Mouse (Mus musculus) ES-E14 (cell line): ENCODE data around the gene Fhl2.

Experiments
- MAFK ChIP-seq: IDR thresholded peaks from 2 replicates; pipeline ENCODE4 v1.6.1; 2014; ENCODE audit warnings: mild to moderate bottlenecking, low read depth, low read length, inconsistent platforms; ENCODE audit not compliant: insufficient read depth
- ZC3H11A ChIP-seq: IDR thresholded peaks from 2 replicates; pipeline ENCODE4 v1.6.1; 2012; ENCODE audit warnings: low read depth, mild to moderate bottlenecking, inconsistent platforms, low read length, borderline replicate concordance
- ZNF384 ChIP-seq: IDR thresholded peaks from 2 replicates; pipeline ENCODE4 v1.6.1; 2012; ENCODE audit warnings: low read depth, low read length, inconsistent platforms

- TF ChIP-seq MAFK: no peak
- TF ChIP-seq ZC3H11A: no peak
- TF ChIP-seq ZNF384: no peak
Observed at GRCm38 (mm10) chr1:43238471-43238870, 41.7 kb upstream of the Fhl2 start.
